Mouse (Mus musculus) ES-E14 (cell line): ENCODE results near the gene Mttp. TPM values are rescaled to one million over a fixed set of nuclear protein-coding genes. Genes with fewer than 3 reads are reported as not detected.

ENCODE experiments used
- DNase-seq: peaks from one replicate; pipeline ENCODE4 v3.0.0-alpha.2; 2013; ENCODE audit warnings: low read depth, low spot score
- H3K27ac ChIP-seq: 2 replicates; pipeline ENCODE4 v1.5.1; 2012; ENCODE audit warnings: low read depth, mild to moderate bottlenecking, low read length, moderate library complexity, mixed read lengths; ENCODE audit not compliant: poor library complexity, insufficient read depth, severe bottlenecking
- H3K36me3 ChIP-seq: 2 replicates; pipeline ENCODE4 v1.6.1; 2012; ENCODE audit warnings: mild to moderate bottlenecking, low read length, moderate library complexity, mixed read lengths; ENCODE audit not compliant: control insufficient read depth, poor library complexity, insufficient read depth, severe bottlenecking
- H3K4me1 ChIP-seq, 2 experiments: fragments of 150-350 bp in 1 of 2; sonication (generic) in 1 of 2; 2 replicates each; pipeline ENCODE4 v1.6.1; 2012; ENCODE audit warnings: low read length in 2 of 2, mild to moderate bottlenecking in 1 of 2, mixed read lengths in 1 of 2; ENCODE audit not compliant: control insufficient read depth in 2 of 2, insufficient read depth in 2 of 2, poor library complexity in 1 of 2
- H3K4me3 ChIP-seq, 2 experiments: fragments of 150-350 bp in 1 of 2; sonication (generic) in 1 of 2; 2 replicates each; pipeline ENCODE4 v1.5.1; 2012; ENCODE audit warnings: low read length in 2 of 2, low read depth in 1 of 2, mild to moderate bottlenecking in 1 of 2, mixed read lengths in 1 of 2; ENCODE audit not compliant: insufficient read depth in 1 of 2, poor library complexity in 1 of 2, severe bottlenecking in 1 of 2
- H3K9ac ChIP-seq: 2 replicates; pipeline ENCODE4 v1.6.1; 2012; ENCODE audit warnings: low read depth, mild to moderate bottlenecking, low read length, mixed read lengths; ENCODE audit not compliant: poor library complexity, insufficient read depth, severe bottlenecking
- H3K9me3 ChIP-seq: fragments of 150-350 bp; sonication (generic); 2 replicates; pipeline ENCODE4 v1.6.1; 2012; ENCODE audit warnings: low read depth, mild to moderate bottlenecking, low read length; ENCODE audit not compliant: control insufficient read depth, insufficient read depth
- CHD2 ChIP-seq: IDR thresholded peaks from 2 replicates; pipeline ENCODE4 v1.6.1; 2014; ENCODE audit warnings: mild to moderate bottlenecking, low read depth, low read length, inconsistent platforms
- HCFC1 ChIP-seq: IDR thresholded peaks from 2 replicates; pipeline ENCODE4 v1.6.1; 2012; ENCODE audit warnings: low read length, inconsistent platforms, borderline replicate concordance; ENCODE audit not compliant: insufficient read depth
- MAFK ChIP-seq: IDR thresholded peaks from 2 replicates; pipeline ENCODE4 v1.6.1; 2014; ENCODE audit warnings: mild to moderate bottlenecking, low read depth, low read length, inconsistent platforms; ENCODE audit not compliant: insufficient read depth
- ZC3H11A ChIP-seq: IDR thresholded peaks from 2 replicates; pipeline ENCODE4 v1.6.1; 2012; ENCODE audit warnings: low read depth, mild to moderate bottlenecking, inconsistent platforms, low read length, borderline replicate concordance
- ZNF384 ChIP-seq: IDR thresholded peaks from 2 replicates; pipeline ENCODE4 v1.6.1; 2012; ENCODE audit warnings: low read depth, low read length, inconsistent platforms
- in situ Hi-C, 2 experiments: fragments of 600-800 bp; cut with MboI; formaldehyde crosslinking; loops; one replicate each; pipeline ENCODE4 v1.15.1; 2025; ENCODE audit warnings: low sequenced_read_pairs in 2 of 2, inconsistent platforms in 1 of 2; ENCODE audit not compliant: unreplicated experiment in 2 of 2
- total RNA-seq: library from RNA; depleted of rRNA; stranded (reverse); fragments of 300-350 nt; gene quantifications from 2 replicates; pipeline ENCODE4 v1.2.3, GENCODE M21; 2012

Mttp gene
- total RNA-seq, 1 experiment: 10.8 TPM

DNA sequence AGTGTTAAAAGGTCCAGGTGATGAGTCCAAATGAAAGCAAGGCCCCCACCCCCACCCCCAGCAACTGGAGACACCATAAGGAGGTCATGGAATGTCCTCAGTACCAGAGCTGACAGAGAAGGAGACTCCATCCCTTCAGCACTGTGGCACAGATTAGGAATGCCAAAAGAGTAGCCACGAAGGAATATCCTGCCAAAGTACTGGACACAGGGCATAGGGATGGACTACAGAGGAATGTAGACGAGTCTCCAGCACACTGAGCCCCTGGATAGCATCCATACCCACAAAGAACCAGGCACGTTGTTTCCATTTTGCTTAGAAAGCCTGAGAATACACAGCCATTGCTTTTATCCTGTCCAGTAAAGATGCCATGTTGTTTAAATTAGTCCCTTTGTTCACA lies 93.3 kb downstream of the Mttp start:
- Histone ChIP-seq H3K4me1 (no peaks in the 10 kb centered on the region), H3K9ac (no peak overlapping the region), H3K9me3 (no peaks in the 10 kb centered on the region), H3K4me3 (no peak overlapping the region), H3K36me3 (no peaks in the 10 kb centered on the region), H3K27ac (no peak overlapping the region)
- in situ Hi-C loops: no loop called here
- no peak for DNase-seq
- no peak for TF ChIP-seq CHD2
- TF ChIP-seq HCFC1: no peak
- no peak for TF ChIP-seq ZNF384
- TF ChIP-seq ZC3H11A: no peak
- TF ChIP-seq MAFK: no peak

DNA sequence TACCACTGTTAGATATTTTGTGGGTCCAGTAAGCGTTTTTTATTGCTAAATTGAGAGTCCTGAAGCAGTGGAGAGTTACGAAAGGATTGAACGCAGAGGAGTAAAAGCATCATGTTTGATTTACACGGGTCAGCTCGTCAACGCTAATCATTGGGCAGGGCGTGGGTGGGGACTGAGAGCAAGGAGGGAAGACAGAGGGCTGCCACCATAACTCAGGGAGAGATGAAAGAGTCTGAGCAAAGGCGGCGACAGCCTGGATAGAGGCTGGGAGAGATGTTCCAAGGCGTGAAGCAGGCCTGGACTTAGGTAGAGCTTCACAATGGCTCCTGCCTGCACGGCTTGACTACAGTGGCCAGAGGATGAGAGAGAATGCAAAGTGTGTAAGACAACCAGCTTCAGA lies 94.0 kb downstream of the Mttp start:
- Histone ChIP-seq H3K36me3 (no peaks in the 10 kb centered on the region), H3K9me3 (no peaks in the 10 kb centered on the region), H3K27ac (no peak overlapping the region), H3K9ac (no peak overlapping the region), H3K4me1 (no peaks in the 10 kb centered on the region), H3K4me3 (no peak overlapping the region)
- no peak for DNase-seq
- TF ChIP-seq MAFK (no peak), ZNF384 (no peak), CHD2 (no peak), HCFC1 (no peak), ZC3H11A (no peak)
- in situ Hi-C loops: no loop called here

DNA sequence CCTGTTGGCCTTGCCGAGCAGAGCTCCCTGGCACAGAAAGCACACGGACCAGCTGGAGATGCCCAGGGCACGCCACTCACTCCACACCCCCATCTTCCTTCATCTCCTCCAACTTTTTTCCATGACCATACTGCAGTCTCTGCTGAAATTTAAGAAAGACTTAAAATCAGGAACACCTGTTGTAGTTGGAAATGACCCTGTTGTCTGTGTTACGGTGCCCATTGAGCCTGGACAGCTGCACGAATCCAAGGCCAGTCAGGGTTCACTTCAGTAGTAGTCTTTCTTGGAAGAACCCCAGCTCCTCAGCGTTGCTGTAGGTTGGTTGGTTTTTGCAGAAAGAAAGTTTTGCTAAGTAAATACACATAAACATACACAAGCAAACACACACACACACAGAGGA lies 95.2 kb downstream of the Mttp start:
- Histone ChIP-seq H3K4me3 (no peak overlapping the region), H3K9me3 (no peaks in the 10 kb centered on the region), H3K27ac (no peak overlapping the region), H3K9ac (no peak overlapping the region), H3K4me1 (no peaks in the 10 kb centered on the region), H3K36me3 (no peaks in the 10 kb centered on the region)
- no peak for TF ChIP-seq CHD2
- no peak for TF ChIP-seq ZC3H11A
- no peak for TF ChIP-seq ZNF384
- TF ChIP-seq MAFK: no peak
- no peak for TF ChIP-seq HCFC1
- in situ Hi-C loops: no loop called here
- DNase-seq: no peak

DNA sequence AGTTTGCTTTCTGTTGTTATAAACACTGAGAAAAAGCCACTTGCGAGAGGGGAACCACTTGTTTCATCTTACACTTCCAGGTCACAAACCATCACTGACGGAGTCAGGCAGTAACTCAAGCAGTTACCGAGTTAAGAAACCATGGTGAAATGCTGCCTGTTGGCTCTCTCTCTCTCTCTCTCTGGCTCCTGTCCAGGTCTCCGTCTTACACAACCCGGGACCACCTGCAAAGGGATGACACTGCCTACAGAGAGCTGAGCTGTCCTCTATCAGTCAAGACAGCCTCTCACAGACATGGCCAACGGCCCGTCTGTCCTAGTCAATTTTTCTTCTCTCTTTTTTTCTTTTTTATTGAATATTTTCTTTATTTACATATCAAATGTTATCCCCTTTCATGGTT lies 101.5 kb downstream of the Mttp start:
- TF ChIP-seq ZNF384 (no peak), ZC3H11A (no peak), CHD2 (no peak), MAFK (no peak), HCFC1 (no peak)
- Histone ChIP-seq H3K36me3 (no peaks in the 10 kb centered on the region), H3K4me1 (peaks cover 0 to 8% of the 10 kb centered on the region in 2 experiments; a peak in 1 of 4 replicates), H3K4me3 (no peak overlapping the region), H3K9me3 (no peaks in the 10 kb centered on the region), H3K9ac (no peak overlapping the region), H3K27ac (no peak overlapping the region)
- no peak for DNase-seq
- in situ Hi-C loops: no loop called here
